Mouse (Mus musculus) cerebellum, postnatal 4 days (tissue): ENCODE measurements around the gene Gm8020.
"Not testable (repeated sequence)": the region's sequence is repeated elsewhere in the genome, so short reads cannot be mapped to it uniquely, and the experiment has no call there.

ENCODE experiments used
- DNase-seq, 2 experiments: peaks; one replicate each; pipeline ENCODE4 v3.0.0; 2022; ENCODE audit warnings: low spot score in 2 of 2, mixed read lengths in 1 of 2

Gm8020 gene

GRCm38 (mm10) chr14:42502249-42502648, at the start of gene Gm8020:
TSS of gene Gm8020 (minus strand) at chr14:42502349.
- DNase-seq, result not testable (repeated sequence)

- peak; percentile 31 to 44 for DNase-seq
These were observed 41.1 kb upstream of the Gm8020 start for GRCm38 (mm10) chr14:42543170-42543701.

GRCm38 (mm10) chr14:42542316-42543169, 40.4 kb upstream of the Gm8020 start:
- not testable (repeated sequence) for DNase-seq

- not testable (repeated sequence) for DNase-seq
These were observed 22.0 kb upstream of the Gm8020 start, which contains the start of gene Gm8024 for GRCm38 (mm10) chr14:42524182-42524581. TSS of gene Gm8024 (minus strand) at chr14:42524282.

- not testable (repeated sequence) for DNase-seq
These were observed 38.6 kb downstream of the Gm8020 start, which contains the start of gene Gm8011 for GRCm38 (mm10) chr14:42463581-42463980. TSS of gene Gm8011 (plus strand) at chr14:42463881.
